Mouse (Mus musculus) cerebellum, postnatal 36 days (tissue): ENCODE measurements around the gene Cd9.
"Not testable (repeated sequence)": the region's sequence is repeated elsewhere in the genome, so short reads cannot be mapped to it uniquely, and the experiment has no call there.

Source experiments
- DNase-seq, 2 experiments: peaks; one replicate each; pipeline ENCODE4 v3.0.0; 2021 to 2022; ENCODE audit warnings: mixed read lengths in 2 of 2

The Cd9 gene

GRCm38 (mm10) chr6:125498062-125498461 is 3.5 kb upstream of the Cd9 start:
- no peak for DNase-seq

GRCm38 (mm10) chr6:125496417-125496816 is 1.8 kb upstream of the Cd9 start:
- DNase-seq, result no peak

- DNase-seq, result no peak
Measured at GRCm38 (mm10) chr6:125495361-125495760, 770 bp upstream of the Cd9 start.

GRCm38 (mm10) chr6:125493147-125493546 is 1.4 kb downstream of the Cd9 start:
- DNase-seq, result no peak

- DNase-seq, result no peak
Measured at GRCm38 (mm10) chr6:125492664-125493063, 1.9 kb downstream of the Cd9 start.

- DNase-seq, result no peak
Measured at GRCm38 (mm10) chr6:125492033-125492432, 2.6 kb downstream of the Cd9 start.

- no peak for DNase-seq
Measured at GRCm38 (mm10) chr6:125491393-125491792, 3.2 kb downstream of the Cd9 start.

GRCm38 (mm10) chr6:125489881-125490559 is 4.6 kb downstream of the Cd9 start:
- DNase-seq, result no peak

- DNase-seq, result no peak
Measured at GRCm38 (mm10) chr6:125485589-125485988, 9.0 kb downstream of the Cd9 start.

GRCm38 (mm10) chr6:125484721-125485120 is 9.9 kb downstream of the Cd9 start:
- DNase-seq, result no peak

GRCm38 (mm10) chr6:125484313-125484660 is 10.3 kb downstream of the Cd9 start:
- not testable (repeated sequence) for DNase-seq

GRCm38 (mm10) chr6:125483515-125484312 is 10.9 kb downstream of the Cd9 start:
- no peak for DNase-seq

- DNase-seq, result no peak
Measured at GRCm38 (mm10) chr6:125482427-125482831, 12.2 kb downstream of the Cd9 start.

GRCm38 (mm10) chr6:125481667-125482390 is 12.8 kb downstream of the Cd9 start:
- no peak for DNase-seq

- DNase-seq, result no peak
Measured at GRCm38 (mm10) chr6:125480396-125481361, 13.9 kb downstream of the Cd9 start.

GRCm38 (mm10) chr6:125479359-125479758 is 15.2 kb downstream of the Cd9 start:
- DNase-seq, result no peak

GRCm38 (mm10) chr6:125478135-125479128 is 16.2 kb downstream of the Cd9 start:
- no peak for DNase-seq

GRCm38 (mm10) chr6:125476826-125477589 is 17.6 kb downstream of the Cd9 start:
- DNase-seq, result no peak

- DNase-seq, result no peak
Measured at GRCm38 (mm10) chr6:125476090-125476489, 18.5 kb downstream of the Cd9 start.

- no peak for DNase-seq
Measured at GRCm38 (mm10) chr6:125475184-125475583, 19.4 kb downstream of the Cd9 start.
